Mouse (Mus musculus) cortical plate, adult 2 months (tissue): ENCODE measurements around the gene Plekha5.

ENCODE experiments used
- CTCF ChIP-seq: fragments of 200-500 bp; IDR thresholded peaks from 2 replicates; pipeline ENCODE4 v1.5.1; 2011; ENCODE audit warnings: mild to moderate bottlenecking, control low read depth, low read length; ENCODE audit not compliant: insufficient read depth; ENCODE audit errors: extremely low read depth
- POLR2A ChIP-seq: fragments of 200-500 bp; IDR thresholded peaks from 2 replicates; pipeline ENCODE4 v1.6.1; 2011; ENCODE audit warnings: mild to moderate bottlenecking, low read length, control low read depth; ENCODE audit not compliant: insufficient read depth; ENCODE audit errors: extremely low read depth

DNA sequence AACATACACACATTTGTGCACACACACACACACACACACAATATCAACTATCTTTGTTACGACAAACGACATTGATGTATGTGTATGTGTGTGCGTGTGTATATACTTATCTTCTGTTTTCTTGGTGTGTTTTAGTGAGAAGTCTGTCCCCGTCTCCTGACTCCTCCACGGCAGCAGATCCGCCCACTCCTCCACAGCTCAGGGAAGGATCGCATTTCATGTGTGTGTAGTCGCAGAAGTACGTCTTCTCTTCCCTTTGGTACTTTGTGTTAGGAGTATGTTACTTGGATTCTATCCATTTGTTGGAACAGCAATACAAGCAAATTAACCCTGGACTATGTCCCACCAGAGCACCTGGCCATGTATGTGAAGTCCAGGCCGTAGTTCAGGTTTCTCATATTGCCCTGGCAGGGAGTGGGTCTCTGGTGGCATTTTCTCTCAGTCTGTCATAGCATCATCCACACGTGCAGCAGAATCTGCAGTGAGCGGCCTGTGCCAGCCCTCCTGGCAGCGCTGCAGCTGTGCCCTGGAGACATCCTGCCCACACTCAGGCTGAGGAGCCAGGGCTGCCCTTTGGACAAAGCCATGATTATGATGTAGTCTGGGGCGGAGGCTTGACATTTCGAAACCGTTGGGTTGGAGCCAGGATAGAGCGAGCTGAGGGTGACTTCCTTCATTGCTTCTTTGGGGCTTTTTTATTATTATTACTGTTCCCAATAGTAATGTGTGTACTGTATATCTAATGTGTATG lies 169.7 kb downstream of the Plekha5 start:
- no peak for TF ChIP-seq CTCF
- TF ChIP-seq POLR2A = no peak
